ENCODE assay signal across 8 mouse cellular contexts in the genomic region with DNA sequence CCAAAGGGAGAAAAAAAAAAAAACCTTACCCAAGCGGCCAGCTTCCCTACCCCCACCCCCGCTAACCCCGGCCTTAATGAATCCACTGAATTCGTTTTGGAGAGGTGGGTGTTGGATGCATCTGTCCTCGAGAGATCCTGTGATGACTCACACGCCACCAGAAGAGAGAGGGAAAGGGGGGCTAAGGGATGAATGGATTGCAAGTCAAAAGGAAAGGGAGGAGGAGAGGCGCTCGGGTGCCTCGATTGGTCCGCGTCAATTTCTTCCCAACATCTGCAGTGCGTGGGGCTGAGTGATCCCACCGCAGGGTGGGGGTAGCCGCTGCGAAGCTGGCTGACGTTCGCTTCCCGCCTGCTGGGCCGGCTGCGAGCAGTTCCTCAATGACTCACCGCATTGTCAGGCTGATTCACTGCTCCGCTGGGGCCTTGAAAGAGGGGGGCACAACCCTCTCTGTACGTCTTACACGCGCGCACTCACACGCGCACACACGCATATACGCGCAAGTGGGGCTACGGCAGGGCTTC. TPM values are rescaled to one million over a fixed set of nuclear protein-coding genes. Genes with fewer than 3 reads are reported as not detected.
DNase-seq lines count a peak whose midpoint lies in the region; ATAC-seq and TF ChIP-seq lines count a peak whose summit lies in the region.

No protein-coding gene starts in this region.

- peak; percentile 98 for DNase-seq in 3134 (ENCODE audit: extremely low read depth, insufficient read length, low spot score)
- peak; percentile 69 for DNase-seq in MEL-GATA-1-ER (ENCODE audit: extremely low read depth, low read depth)
- DNase-seq in cerebellum, postnatal 14 days, result peak; percentile 57 to 62
- DNase-seq in frontal cortex, postnatal 36 days (ENCODE audit: low spot score in 2 of 2), result peak; percentile 87 to 89
- DNase-seq in induced T-regulatory cell, adult 2 months (ENCODE audit: low read depth), result peak; percentile 54
- peak; percentile 85 for DNase-seq in midbrain, embryonic 14.5 days
- DNase-seq in stomach, postnatal 0 days (ENCODE audit: low spot score), result peak; percentile 78

- peaks cover 29% of the 10 kb centered on the region for H3K4me1 ChIP-seq in limb, embryonic 13.5 days
- H3K4me1 ChIP-seq in midbrain, embryonic 14.5 days (ENCODE audit: control insufficient read depth, insufficient read depth, low read length), result peaks cover 11% of the 10 kb centered on the region; the same call in 1 of the 2 replicates
- H3K4me1 ChIP-seq in stomach, postnatal 0 days (replicated peaks; ENCODE audit: control insufficient read depth, insufficient read depth), result peaks cover 3% of the 10 kb centered on the region; the same call in 1 of the 2 replicates

- ATAC-seq in limb, embryonic 13.5 days (ENCODE audit: low FRiP score, low read depth), result peak; percentile 68
- peak; percentile 64; the same call in 1 of the 2 replicates for ATAC-seq in midbrain, embryonic 14.5 days (ENCODE audit: low FRiP score, low TSS enrichment)
- peak; percentile 89 for ATAC-seq in stomach, postnatal 0 days (ENCODE audit: low FRiP score, low TSS enrichment)

- WGBS in limb, embryonic 13.5 days, result under 1% methylated on average over 32 of the region's 32 CpGs
- under 1% methylated on average over 32 of the region's 32 CpGs for WGBS in midbrain, embryonic 14.5 days
- WGBS in stomach, postnatal 0 days, result under 1% methylated on average over 32 of the region's 32 CpGs

- H3K27me3 ChIP-seq in limb, embryonic 13.5 days, result peaks cover 3% of the 10 kb centered on the region
- no peaks in the 10 kb centered on the region for H3K27me3 ChIP-seq in midbrain, embryonic 14.5 days (ENCODE audit: control insufficient read depth, insufficient read depth, low read length)
- H3K27me3 ChIP-seq in stomach, postnatal 0 days (ENCODE audit: control insufficient read depth, insufficient read depth, low read length), result no peaks in the 10 kb centered on the region

- peak overlapping the region; percentile 42 for H3K4me3 ChIP-seq in limb, embryonic 13.5 days
- H3K4me3 ChIP-seq in midbrain, embryonic 14.5 days (replicated peaks; ENCODE audit: low read depth, low read length), result peak overlapping the region; percentile 30
- H3K4me3 ChIP-seq in stomach, postnatal 0 days (ENCODE audit: low read depth, low read length), result peak overlapping the region; percentile 29

- no peaks in the 10 kb centered on the region for H3K36me3 ChIP-seq in limb, embryonic 13.5 days
- H3K36me3 ChIP-seq in midbrain, embryonic 14.5 days (ENCODE audit: control insufficient read depth, insufficient read depth, low read length), result no peaks in the 10 kb centered on the region
- H3K36me3 ChIP-seq in stomach, postnatal 0 days (ENCODE audit: control insufficient read depth, insufficient read depth, low read length), result no peaks in the 10 kb centered on the region

- peak overlapping the region; percentile 68 for H3K9ac ChIP-seq in limb, embryonic 13.5 days
- H3K9ac ChIP-seq in midbrain, embryonic 14.5 days (replicated peaks; ENCODE audit: low read length), result peak overlapping the region; percentile 41
- peak overlapping the region; percentile 53 for H3K9ac ChIP-seq in stomach, postnatal 0 days (ENCODE audit: low read length)

- H3K27ac ChIP-seq in limb, embryonic 13.5 days, result peak overlapping the region; percentile 28; the same call in 1 of the 2 replicates
- H3K27ac ChIP-seq in midbrain, embryonic 14.5 days (replicated peaks; ENCODE audit: low read depth, low read length), result peak overlapping the region; percentile 1
- peak overlapping the region; percentile 74 for H3K27ac ChIP-seq in stomach, postnatal 0 days (replicated peaks)

- H3K9me3 ChIP-seq in limb, embryonic 13.5 days, result no peaks in the 10 kb centered on the region
- H3K9me3 ChIP-seq in midbrain, embryonic 14.5 days (ENCODE audit: control insufficient read depth, low read length), result no peaks in the 10 kb centered on the region
- H3K9me3 ChIP-seq in stomach, postnatal 0 days (ENCODE audit: control insufficient read depth, low read length), result no peaks in the 10 kb centered on the region

- peak overlapping the region; percentile 79 for H3K4me2 ChIP-seq in limb, embryonic 13.5 days (replicated peaks)
- peak overlapping the region; percentile 60 for H3K4me2 ChIP-seq in midbrain, embryonic 14.5 days (ENCODE audit: low read length)
- peak overlapping the region; percentile 69 for H3K4me2 ChIP-seq in stomach, postnatal 0 days (replicated peaks; ENCODE audit: low read depth)

- TF ChIP-seq EP300 in stomach, postnatal 0 days (optimal IDR thresholded peaks at IDR 0.05), result no peak

- peak; percentile 35; the same call in 1 of the 2 replicates for TF ChIP-seq CTCF in stomach, postnatal 0 days (IDR thresholded peaks at IDR 0.05; ENCODE audit: low read depth)

RNA-seq across cellular contexts. Expression of gene BC030867, which starts 3.7 kb away (rescaled TPM):
- polyA plus RNA-seq in limb, embryonic 13.5 days (2015; fragmentation: Nextera tagmentation; extraction: Ambion mirVana), result 15.8 and 16.1 TPM in 2 replicates
- polyA plus RNA-seq in midbrain, embryonic 14.5 days (2014; fragmentation: Nextera tagmentation; extraction: Ambion mirVana), result 2.6 and 3.0 TPM in 2 replicates
- polyA plus RNA-seq in stomach, postnatal 0 days (2015; fragmentation: Nextera tagmentation; extraction: Ambion mirVana), result 2.2 and 2.7 TPM in 2 replicates

RNA-seq across cellular contexts. Expression of gene Hdac5, which starts 15.0 kb away (rescaled TPM):
- 61.9 and 68.6 TPM in 2 replicates for polyA plus RNA-seq in limb, embryonic 13.5 days (2015; fragmentation: Nextera tagmentation; extraction: Ambion mirVana)
- 54.4 and 56.6 TPM in 2 replicates for polyA plus RNA-seq in midbrain, embryonic 14.5 days (2014; fragmentation: Nextera tagmentation; extraction: Ambion mirVana)
- 33.8 and 43.3 TPM in 2 replicates for polyA plus RNA-seq in stomach, postnatal 0 days (2015; fragmentation: Nextera tagmentation; extraction: Ambion mirVana)

RNA-seq across cellular contexts. Expression of gene Asb16, which starts 23.6 kb away (rescaled TPM):
- polyA plus RNA-seq in limb, embryonic 13.5 days (2015; fragmentation: Nextera tagmentation; extraction: Ambion mirVana), result 0.22 TPM in 2 replicates
- 0.12 TPM in 1 of 2 replicates, not detected in the other for polyA plus RNA-seq in midbrain, embryonic 14.5 days (2014; fragmentation: Nextera tagmentation; extraction: Ambion mirVana)
- 0.04 TPM in 1 of 2 replicates, not detected in the other for polyA plus RNA-seq in stomach, postnatal 0 days (2015; fragmentation: Nextera tagmentation; extraction: Ambion mirVana)

RNA-seq across cellular contexts. Expression of gene Tmub2, which starts 39.7 kb away (rescaled TPM):
- 52.8 and 57.3 TPM in 2 replicates for polyA plus RNA-seq in limb, embryonic 13.5 days (2015; fragmentation: Nextera tagmentation; extraction: Ambion mirVana)
- polyA plus RNA-seq in midbrain, embryonic 14.5 days (2014; fragmentation: Nextera tagmentation; extraction: Ambion mirVana), result 76.4 and 78.4 TPM in 2 replicates
- polyA plus RNA-seq in stomach, postnatal 0 days (2015; fragmentation: Nextera tagmentation; extraction: Ambion mirVana), result 30.3 and 31.3 TPM in 2 replicates

RNA-seq across cellular contexts. Expression of gene Atxn7l3, which starts 51.4 kb away (rescaled TPM):
- 20.7 and 21.4 TPM in 2 replicates for polyA plus RNA-seq in limb, embryonic 13.5 days (2015; fragmentation: Nextera tagmentation; extraction: Ambion mirVana)
- 38.5 and 42.4 TPM in 2 replicates for polyA plus RNA-seq in midbrain, embryonic 14.5 days (2014; fragmentation: Nextera tagmentation; extraction: Ambion mirVana)
- 6.9 and 7.3 TPM in 2 replicates for polyA plus RNA-seq in stomach, postnatal 0 days (2015; fragmentation: Nextera tagmentation; extraction: Ambion mirVana)

Comparison
In these comparisons a context has a peak if more than half of its experiments do, and no peak if none do; other contexts are left out.
1. Peak in every context shown above with its lines: DNase-seq, ATAC-seq, H3K4me3 ChIP-seq and H3K27ac ChIP-seq.
2. H3K27ac ChIP-seq: peak in every context shown above with its lines; median percentile 74 in stomach, postnatal 0 days; 28 in limb, embryonic 13.5 days; 1 in midbrain, embryonic 14.5 days.